Comparison of ENCODE assay signal across 8 mouse cellular contexts in the genomic region with DNA sequence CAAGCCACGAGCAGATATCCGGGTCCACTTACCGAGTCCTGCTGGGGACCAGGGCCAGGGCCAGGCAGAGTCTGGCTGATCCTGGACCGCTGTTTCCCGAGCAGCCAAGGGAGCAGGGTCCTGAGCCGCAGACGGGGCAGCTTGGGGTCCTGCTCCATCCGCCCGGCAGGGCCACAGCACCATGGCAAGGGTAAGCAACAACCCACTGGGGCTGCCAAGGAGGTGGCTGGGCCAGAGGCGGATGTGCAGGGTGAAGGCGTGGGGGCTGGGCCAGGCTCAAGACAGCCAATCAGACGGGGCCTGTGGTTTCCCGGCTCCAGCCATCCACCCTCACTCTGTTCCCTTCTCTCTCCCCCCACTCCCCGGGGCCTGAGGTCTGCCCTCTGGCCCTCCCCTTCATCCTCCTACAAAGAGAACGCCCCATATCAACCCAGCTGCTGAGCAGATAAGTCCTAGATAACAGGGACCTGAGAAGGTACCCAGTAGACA. TPM values are rescaled to one million over a fixed set of nuclear protein-coding genes. Genes with fewer than 3 reads are reported as not detected.
DNase-seq lines count a peak whose midpoint lies in the region.

No protein-coding gene starts in this region.

- DNase-seq in layer of hippocampus, adult 11-12 months (ENCODE audit: low spot score), result peak; percentile 56
- DNase-seq in layer of hippocampus, postnatal 36 days, result no peak
- DNase-seq in brain, adult 2 months (ENCODE audit: low read depth, low spot score), result peak; percentile 32
- DNase-seq in heart, postnatal 25 days (ENCODE audit: low spot score), result peak; percentile 25
- peak; percentile 75 to 79 for DNase-seq in lung, postnatal 4 days
- peak; percentile 86 for DNase-seq in thymus, postnatal 14 days
- no peak for DNase-seq in frontal cortex, postnatal 14 days (ENCODE audit: low spot score in 2 of 2)
- DNase-seq in urinary bladder, adult 18-20 months (ENCODE audit: low spot score in 2 of 2), result no peak

- intact Hi-C loops in heart, postnatal 25 days (cut with DNase I), result no loop called here

RNA-seq across cellular contexts. Expression of gene Rps6ka1, which starts 14.7 kb away (rescaled TPM):
- 10 to 100 TPM in 1 of 2 experiments, 1 to 10 TPM in 1; 9.6 to 11.3 TPM for total RNA-seq in layer of hippocampus, postnatal 36 days (2021)
- 1 to 10 TPM; 5.4 to 6.3 TPM for total RNA-seq in heart, postnatal 25 days (2021)

Comparison
In these comparisons a context has a peak if more than half of its experiments do, and no peak if none do; other contexts are left out.
1. DNase-seq: peak in layer of hippocampus, adult 11-12 months (single experiment), brain, adult 2 months (single experiment), heart, postnatal 25 days (single experiment), lung, postnatal 4 days (2 of 2) and thymus, postnatal 14 days (single experiment); none in layer of hippocampus, postnatal 36 days (0 of 2), frontal cortex, postnatal 14 days (0 of 2) and urinary bladder, adult 18-20 months (0 of 2).